Mouse (Mus musculus) telencephalon, adult 2 months (tissue): ENCODE results near the gene Trmt2a.
"Not testable (repeated sequence)": the region's sequence is repeated elsewhere in the genome, so short reads cannot be mapped to it uniquely, and the experiment has no call there.

Experiments
- DNase-seq: peaks from one replicate; pipeline ENCODE4 v3.0.0-alpha.2; 2011; ENCODE audit warnings: low read depth, low spot score

The Trmt2a gene

DNA sequence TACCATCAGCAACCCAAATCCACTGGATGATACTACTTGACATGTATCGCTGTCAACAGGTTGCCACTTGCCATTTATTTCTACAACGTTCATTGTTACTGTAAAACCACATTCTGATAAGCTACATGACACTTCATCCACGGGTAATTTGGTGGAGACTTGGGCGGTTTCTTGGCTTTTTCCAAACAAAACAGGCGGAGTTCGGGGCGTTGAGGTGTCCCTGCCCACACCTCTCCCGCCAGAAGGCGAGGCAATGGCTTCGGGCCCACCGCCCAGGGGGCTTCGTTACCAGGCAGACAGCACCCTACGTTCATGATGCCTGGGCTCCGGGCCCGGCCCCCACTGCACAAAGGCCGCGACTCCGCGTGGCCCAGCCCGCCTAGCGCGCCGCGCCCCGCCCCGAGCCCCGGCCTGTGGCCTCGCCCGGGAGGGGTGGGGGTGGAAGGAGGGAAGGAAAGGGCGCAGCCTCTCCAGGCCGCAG lies 40.1 kb downstream of the Trmt2a start:
- DNase-seq = no peak

DNA sequence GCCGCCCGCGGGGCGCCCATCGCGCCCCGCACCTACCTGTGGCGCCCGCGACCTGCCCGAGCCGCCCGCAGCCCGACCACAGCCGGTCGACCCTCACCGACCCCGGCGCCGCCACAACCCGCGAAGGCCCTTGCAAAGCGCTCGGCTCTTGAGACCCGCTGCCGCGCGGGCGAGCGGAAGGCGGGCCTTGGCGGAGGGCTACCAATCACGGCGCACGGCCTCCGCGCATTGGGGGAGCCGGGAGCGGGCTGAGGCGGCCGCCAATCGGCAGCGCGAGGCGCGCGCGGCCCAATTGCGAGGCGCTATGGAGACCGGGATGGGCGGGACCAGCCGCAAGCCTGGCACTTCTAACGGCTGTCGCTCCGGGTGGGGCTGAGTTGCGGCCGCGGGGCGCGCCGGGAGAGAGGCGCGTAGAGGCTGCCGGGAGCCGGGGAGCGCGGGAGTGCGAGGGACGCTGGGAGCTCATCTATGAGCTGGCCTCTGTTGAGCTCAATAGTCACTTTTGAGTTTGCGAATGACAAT lies 40.6 kb downstream of the Trmt2a start, which contains the start of gene Dgcr8:
Dgcr8 (minus strand) TSS at position 180 of the 522 bp plus-strand sequence.
- peak; percentile 95 for DNase-seq

DNA sequence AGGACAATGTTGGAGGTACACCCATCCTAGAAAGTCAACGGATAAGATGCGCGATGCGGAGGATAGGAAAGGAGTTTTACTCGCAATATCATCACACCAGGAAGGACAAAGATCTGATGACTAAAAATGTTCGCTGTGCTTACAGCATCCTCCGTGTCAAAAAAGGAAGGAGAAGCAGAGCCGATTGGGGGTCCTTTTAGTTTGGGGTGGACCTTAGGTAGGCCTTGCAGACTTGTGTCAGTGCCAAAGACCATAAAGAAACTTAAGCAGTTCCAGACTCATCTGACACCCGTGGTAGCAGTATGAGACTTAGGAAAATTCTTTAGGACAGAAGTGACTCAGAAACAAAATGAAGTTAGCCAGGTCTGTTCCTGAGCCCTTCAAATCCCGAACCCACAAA lies 41.1 kb downstream of the Trmt2a start:
- not testable (repeated sequence) for DNase-seq
